In the genomic region with DNA sequence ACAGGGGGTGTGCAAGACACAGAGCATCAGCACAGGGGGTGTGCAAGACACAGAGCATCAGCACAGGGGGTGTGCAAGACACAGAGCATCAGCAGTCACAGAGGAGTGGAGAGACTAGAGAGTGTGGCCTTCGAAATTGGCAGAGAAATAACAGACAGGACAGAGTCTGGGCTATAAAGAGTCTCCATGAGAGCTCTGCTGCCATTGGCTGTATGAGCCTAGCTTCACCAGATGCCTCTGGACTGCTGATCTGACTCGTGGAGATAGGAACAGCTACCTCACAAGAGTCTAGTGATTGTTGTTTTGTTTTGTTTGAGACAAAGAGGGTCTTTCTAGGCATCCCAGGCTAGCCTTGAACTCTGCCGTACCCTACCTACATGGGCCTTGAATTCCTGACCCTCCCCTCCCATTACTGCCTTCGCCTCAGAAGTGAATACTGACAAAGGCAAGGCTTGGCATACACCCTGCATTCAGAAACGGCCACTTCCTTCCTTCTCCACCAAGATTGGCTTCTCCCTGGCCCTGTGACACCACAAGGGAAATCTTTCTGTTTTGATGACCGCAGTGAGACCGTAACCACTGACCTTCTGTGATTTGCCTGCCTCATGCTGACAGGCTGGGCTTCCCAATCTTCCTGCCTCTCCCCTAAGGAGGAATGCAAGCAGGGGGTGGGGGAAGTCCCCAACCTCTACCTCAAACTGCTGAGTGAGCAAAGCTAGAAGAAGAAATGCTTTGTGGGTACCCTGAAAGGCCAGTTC, we compare ENCODE assay signal across 8 mouse cellular contexts. TPM values are rescaled to one million over a fixed set of nuclear protein-coding genes. Genes with fewer than 3 reads are reported as not detected.
A peak's percentile ranks its signal among the peaks of the same experiment; 100 is the strongest.
DNase-seq lines count a peak whose midpoint lies in the region; ATAC-seq and TF ChIP-seq lines count a peak whose summit lies in the region.

No protein-coding gene starts in this region.

- no peak overlapping the region for H3K4me2 ChIP-seq in forebrain, embryonic 16.5 days (ENCODE audit: low read length)
- no peak overlapping the region for H3K4me2 ChIP-seq in hindbrain, embryonic 12.5 days (replicated peaks)
- no peak overlapping the region for H3K4me2 ChIP-seq in liver, embryonic 16.5 days (ENCODE audit: low read depth, low read length)
- H3K4me2 ChIP-seq in stomach, embryonic 16.5 days (ENCODE audit: low read depth, low read length), result no peak overlapping the region

- TF ChIP-seq POLR2A in cerebellum, adult 2 months (IDR thresholded peaks at IDR 0.05; ENCODE audit: borderline replicate concordance, insufficient read depth, low read length), result no peak

- H3K27ac ChIP-seq in forebrain, embryonic 10.5 days, result peak overlapping the region; percentile 79
- no peak overlapping the region for H3K27ac ChIP-seq in forebrain, embryonic 16.5 days (ENCODE audit: low read length)
- peak overlapping the region; percentile 40; the same call in 1 of the 2 replicates for H3K27ac ChIP-seq in hindbrain, embryonic 12.5 days
- no peak overlapping the region for H3K27ac ChIP-seq in liver, embryonic 16.5 days (ENCODE audit: low read length)
- peak overlapping the region; percentile 6; the same call in 1 of the 2 replicates for H3K27ac ChIP-seq in stomach, embryonic 16.5 days (ENCODE audit: low read length)
- no peak overlapping the region for H3K27ac ChIP-seq in cerebellum, adult 2 months (ENCODE audit: insufficient read depth, low read length)

- no peaks in the 10 kb centered on the region for H3K36me3 ChIP-seq in forebrain, embryonic 10.5 days (replicated peaks)
- no peaks in the 10 kb centered on the region for H3K36me3 ChIP-seq in forebrain, embryonic 16.5 days (ENCODE audit: control insufficient read depth, insufficient read depth)
- no peaks in the 10 kb centered on the region for H3K36me3 ChIP-seq in hindbrain, embryonic 12.5 days
- no peaks in the 10 kb centered on the region for H3K36me3 ChIP-seq in liver, embryonic 16.5 days (ENCODE audit: control insufficient read depth, insufficient read depth)
- H3K36me3 ChIP-seq in stomach, embryonic 16.5 days (ENCODE audit: control insufficient read depth, insufficient read depth, low read length), result no peaks in the 10 kb centered on the region

- no peak overlapping the region for H3K9ac ChIP-seq in forebrain, embryonic 16.5 days (replicated peaks; ENCODE audit: low read depth, low read length)
- H3K9ac ChIP-seq in hindbrain, embryonic 12.5 days, result no peak overlapping the region
- H3K9ac ChIP-seq in liver, embryonic 16.5 days (ENCODE audit: low read depth, low read length), result no peak overlapping the region
- H3K9ac ChIP-seq in stomach, embryonic 16.5 days (ENCODE audit: low read length), result 0 out of 2 replicates have a peak overlapping the region, but pooled peaks have one; percentile 29

- H3K9me3 ChIP-seq in forebrain, embryonic 10.5 days, result no peaks in the 10 kb centered on the region
- no peaks in the 10 kb centered on the region for H3K9me3 ChIP-seq in forebrain, embryonic 16.5 days (ENCODE audit: control insufficient read depth, low read length)
- no peaks in the 10 kb centered on the region for H3K9me3 ChIP-seq in hindbrain, embryonic 12.5 days (replicated peaks)
- H3K9me3 ChIP-seq in liver, embryonic 16.5 days (replicated peaks; ENCODE audit: control insufficient read depth, low read length), result no peaks in the 10 kb centered on the region
- no peaks in the 10 kb centered on the region for H3K9me3 ChIP-seq in stomach, embryonic 16.5 days (replicated peaks; ENCODE audit: control insufficient read depth, low read length)

- no peak for DNase-seq in forebrain, embryonic 10.5 days (ENCODE audit: extremely low spot score, low spot score)
- peak; percentile 48 for DNase-seq in embryo, embryonic 11 days
- no peak for DNase-seq in frontal cortex, postnatal 10 days (ENCODE audit: low spot score in 2 of 2)
- no peak for DNase-seq in cerebellum, adult 2 months

- H3K4me1 ChIP-seq in forebrain, embryonic 10.5 days, result peaks cover 37% of the 10 kb centered on the region
- peaks cover 7% of the 10 kb centered on the region; the same call in 1 of the 2 replicates for H3K4me1 ChIP-seq in forebrain, embryonic 16.5 days (replicated peaks; ENCODE audit: control insufficient read depth, insufficient read depth, low read length)
- peaks cover 25% of the 10 kb centered on the region for H3K4me1 ChIP-seq in hindbrain, embryonic 12.5 days
- no peaks in the 10 kb centered on the region for H3K4me1 ChIP-seq in liver, embryonic 16.5 days (ENCODE audit: control insufficient read depth, low read depth, low read length)
- peaks cover 8% of the 10 kb centered on the region for H3K4me1 ChIP-seq in stomach, embryonic 16.5 days (ENCODE audit: control insufficient read depth, insufficient read depth, low read length)
- no peaks in the 10 kb centered on the region for H3K4me1 ChIP-seq in cerebellum, adult 2 months (ENCODE audit: control insufficient read depth, insufficient read depth, low read length)

- no peaks in the 10 kb centered on the region for H3K27me3 ChIP-seq in forebrain, embryonic 10.5 days (ENCODE audit: poor library complexity, severe bottlenecking)
- no peaks in the 10 kb centered on the region for H3K27me3 ChIP-seq in forebrain, embryonic 16.5 days (replicated peaks; ENCODE audit: control insufficient read depth, insufficient read depth, low read length)
- H3K27me3 ChIP-seq in hindbrain, embryonic 12.5 days, result no peaks in the 10 kb centered on the region
- no peaks in the 10 kb centered on the region for H3K27me3 ChIP-seq in liver, embryonic 16.5 days (ENCODE audit: control insufficient read depth, insufficient read depth, low read depth, low read length)
- H3K27me3 ChIP-seq in stomach, embryonic 16.5 days (ENCODE audit: control insufficient read depth, insufficient read depth, low read length), result no peaks in the 10 kb centered on the region
- H3K27me3 ChIP-seq in cerebellum, adult 2 months (ENCODE audit: control insufficient read depth, insufficient read depth, low read length), result no peaks in the 10 kb centered on the region

- 51% methylated on average over 7 of the region's 7 CpGs for WGBS in forebrain, embryonic 10.5 days
- 47% methylated on average over 7 of the region's 7 CpGs for WGBS in forebrain, embryonic 16.5 days
- WGBS in hindbrain, embryonic 12.5 days, result 39% methylated on average over 7 of the region's 7 CpGs
- 15% methylated on average over 7 of the region's 7 CpGs for WGBS in liver, embryonic 16.5 days (ENCODE audit: insufficient replicate concordance)
- 39% methylated on average over 7 of the region's 7 CpGs for WGBS in stomach, embryonic 16.5 days
- WGBS in cerebellum, adult 2 months, result 56% methylated on average over 7 of the region's 7 CpGs

- TF ChIP-seq CTCF in cerebellum, adult 2 months (IDR thresholded peaks at IDR 0.05; ENCODE audit: borderline replicate concordance, insufficient read depth, low read depth, low read length), result no peak

- H3K4me3 ChIP-seq in forebrain, embryonic 10.5 days, result no peak overlapping the region
- H3K4me3 ChIP-seq in forebrain, embryonic 16.5 days (replicated peaks; ENCODE audit: low read length), result no peak overlapping the region
- H3K4me3 ChIP-seq in hindbrain, embryonic 12.5 days, result no peak overlapping the region
- no peak overlapping the region for H3K4me3 ChIP-seq in liver, embryonic 16.5 days (ENCODE audit: low read depth, low read length)
- H3K4me3 ChIP-seq in stomach, embryonic 16.5 days (replicated peaks; ENCODE audit: low read length), result no peak overlapping the region
- no peak overlapping the region for H3K4me3 ChIP-seq in cerebellum, adult 2 months (replicated peaks; ENCODE audit: insufficient read depth, low read depth, low read length)

- no peak for ATAC-seq in forebrain, embryonic 16.5 days
- 0 out of 2 replicates have a peak, but pooled peaks have one; percentile 30 for ATAC-seq in hindbrain, embryonic 12.5 days (ENCODE audit: low FRiP score)
- ATAC-seq in liver, embryonic 16.5 days (ENCODE audit: low read depth), result peak; percentile 72; the same call in 1 of the 2 replicates
- peak; percentile 39 for ATAC-seq in stomach, embryonic 16.5 days (ENCODE audit: insufficient read depth, low FRiP score)

RNA-seq across cellular contexts. Expression of a gene that starts 3.4 kb away (rescaled TPM):
- 15.7 and 17.3 TPM in 2 replicates for polyA plus RNA-seq in forebrain, embryonic 10.5 days (2016; fragmentation: Nextera tagmentation; extraction: Ambion mirVana)
- polyA plus RNA-seq in forebrain, embryonic 16.5 days (2015; fragmentation: Nextera tagmentation; extraction: Ambion mirVana), result 9.9 and 10.4 TPM in 2 replicates
- 18.2 and 18.4 TPM in 2 replicates for polyA plus RNA-seq in hindbrain, embryonic 12.5 days (2016; fragmentation: Nextera tagmentation; extraction: Ambion mirVana)
- 1.7 and 2.4 TPM in 2 replicates for polyA plus RNA-seq in liver, embryonic 16.5 days (2015; fragmentation: Nextera tagmentation; extraction: Ambion mirVana)
- polyA plus RNA-seq in stomach, embryonic 16.5 days (2015; fragmentation: Nextera tagmentation; extraction: Ambion mirVana), result 19.7 and 19.8 TPM in 2 replicates
- 10.1 and 10.3 TPM in 2 replicates for polyA plus RNA-seq in cerebellum, adult 2 months (2012; rRNA removed)

Comparison
In these comparisons a context has a peak if more than half of its experiments do, and no peak if none do; other contexts are left out.
1. H3K27ac ChIP-seq: peak in forebrain, embryonic 10.5 days (single experiment), hindbrain, embryonic 12.5 days (single experiment) and stomach, embryonic 16.5 days (single experiment); none in forebrain, embryonic 16.5 days (single experiment), liver, embryonic 16.5 days (single experiment) and cerebellum, adult 2 months (single experiment).